Mouse (Mus musculus): ENCODE measurements at regions not wholly inside any gene's neighbourhood (a gene's known extent, or its start where the extent isn't known, plus 50 kb on each side); places are given as distances from the start of the nearest gene placed in this dataset.

- in situ Hi-C loops (cut with MboI; ENCODE audit: unreplicated experiment in 2 of 2): no loop called here
These were observed 1449.6 kb downstream of the Gsdmc2 start for GRCm38 (mm10) chr15:62395377-62395776.

GRCm38 (mm10) chr15:62393416-62393815 is 1451.6 kb downstream of the Gsdmc2 start:
- in situ Hi-C loops (cut with MboI; ENCODE audit: unreplicated experiment in 2 of 2): no loop called here

- in situ Hi-C loops (cut with MboI; ENCODE audit: unreplicated experiment in 2 of 2): no loop called here
These were observed 1452.1 kb downstream of the Gsdmc2 start for GRCm38 (mm10) chr15:62392839-62393238.

GRCm38 (mm10) chr15:62392381-62392780 is 1452.6 kb downstream of the Gsdmc2 start:
- in situ Hi-C loops (cut with MboI; ENCODE audit: unreplicated experiment in 2 of 2): no loop called here

- in situ Hi-C loops (cut with MboI; ENCODE audit: unreplicated experiment in 2 of 2): no loop called here
These were observed 1455.4 kb downstream of the Gsdmc2 start for GRCm38 (mm10) chr15:62389431-62390105.

GRCm38 (mm10) chr15:62382233-62382632 is 1459.4 kb upstream of the A1bg start:
- in situ Hi-C loops (cut with MboI; ENCODE audit: unreplicated experiment in 2 of 2): no loop called here

- in situ Hi-C loops (cut with MboI; ENCODE audit: unreplicated experiment in 2 of 2): no loop called here
These were observed 1451.8 kb upstream of the A1bg start for GRCm38 (mm10) chr15:62374641-62375040.

GRCm38 (mm10) chr15:62361171-62361570 is 1438.4 kb upstream of the A1bg start:
- in situ Hi-C loops (cut with MboI; ENCODE audit: unreplicated experiment in 2 of 2): no loop called here

GRCm38 (mm10) chr15:62358338-62359239 is 1435.8 kb upstream of the A1bg start:
- in situ Hi-C loops (cut with MboI; ENCODE audit: unreplicated experiment in 2 of 2): no loop called here

GRCm38 (mm10) chr15:62353786-62354185 is 1431.0 kb upstream of the A1bg start:
- in situ Hi-C loops (cut with MboI; ENCODE audit: unreplicated experiment in 2 of 2): no loop called here

GRCm38 (mm10) chr15:62350862-62351757 is 1428.3 kb upstream of the A1bg start:
- in situ Hi-C loops (cut with MboI; ENCODE audit: unreplicated experiment in 2 of 2): no loop called here

- in situ Hi-C loops (cut with MboI; ENCODE audit: unreplicated experiment in 2 of 2): loop anchor here in 1 of 2 experiments (10.0 kb wide), 1 partner anchor 1255 kb away; no protein-coding TSS in a partner anchor
These were observed 1427.2 kb upstream of the A1bg start for GRCm38 (mm10) chr15:62349981-62350380.

- in situ Hi-C loops (cut with MboI; ENCODE audit: unreplicated experiment in 2 of 2): loop anchor here in 1 of 2 experiments (10.0 kb wide), 1 partner anchor 1256 kb away; no protein-coding TSS in a partner anchor
These were observed 1426.1 kb upstream of the A1bg start for GRCm38 (mm10) chr15:62348956-62349355.

GRCm38 (mm10) chr15:62347697-62348096 is 1424.9 kb upstream of the A1bg start:
- in situ Hi-C loops (cut with MboI; ENCODE audit: unreplicated experiment in 2 of 2): loop anchor here in 1 of 2 experiments (10.0 kb wide), 1 partner anchor 1257 kb away; no protein-coding TSS in a partner anchor

- in situ Hi-C loops (cut with MboI; ENCODE audit: unreplicated experiment in 2 of 2): loop anchor here in 1 of 2 experiments (10.0 kb wide), 1 partner anchor 1259 kb away; no protein-coding TSS in a partner anchor
These were observed 1423.1 kb upstream of the A1bg start for GRCm38 (mm10) chr15:62345893-62346292.

GRCm38 (mm10) chr15:62336454-62337284 is 1413.9 kb upstream of the A1bg start:
- in situ Hi-C loops (cut with MboI; ENCODE audit: unreplicated experiment in 2 of 2): no loop called here

- in situ Hi-C loops (cut with MboI; ENCODE audit: unreplicated experiment in 2 of 2): no loop called here
These were observed 1411.6 kb upstream of the A1bg start for GRCm38 (mm10) chr15:62334256-62335009.

- in situ Hi-C loops (cut with MboI; ENCODE audit: unreplicated experiment in 2 of 2): no loop called here
These were observed 1409.3 kb upstream of the A1bg start for GRCm38 (mm10) chr15:62332129-62332528.

All from v-Abl transformed pro-B cells (cell line).